Mouse (Mus musculus) C3H10T1/2 (cell line): ENCODE results near the gene Cdk5. TPM values are rescaled to one million over a fixed set of nuclear protein-coding genes. Genes with fewer than 3 reads are reported as not detected.

ENCODE experiments used
- polyA plus RNA-seq, 2 experiments: library from polyadenylated mRNA; unstranded; fragments of >200 nt; fragmentation: generic; extraction: Trizol; gene quantifications; one replicate each; pipeline ENCODE4 v1.2.1; 2012; ENCODE audit warnings: missing spikeins in 2 of 2

Gene Cdk5
- polyA plus RNA-seq: 10 to 100 TPM; 35.5 to 47.7 TPM

DNA sequence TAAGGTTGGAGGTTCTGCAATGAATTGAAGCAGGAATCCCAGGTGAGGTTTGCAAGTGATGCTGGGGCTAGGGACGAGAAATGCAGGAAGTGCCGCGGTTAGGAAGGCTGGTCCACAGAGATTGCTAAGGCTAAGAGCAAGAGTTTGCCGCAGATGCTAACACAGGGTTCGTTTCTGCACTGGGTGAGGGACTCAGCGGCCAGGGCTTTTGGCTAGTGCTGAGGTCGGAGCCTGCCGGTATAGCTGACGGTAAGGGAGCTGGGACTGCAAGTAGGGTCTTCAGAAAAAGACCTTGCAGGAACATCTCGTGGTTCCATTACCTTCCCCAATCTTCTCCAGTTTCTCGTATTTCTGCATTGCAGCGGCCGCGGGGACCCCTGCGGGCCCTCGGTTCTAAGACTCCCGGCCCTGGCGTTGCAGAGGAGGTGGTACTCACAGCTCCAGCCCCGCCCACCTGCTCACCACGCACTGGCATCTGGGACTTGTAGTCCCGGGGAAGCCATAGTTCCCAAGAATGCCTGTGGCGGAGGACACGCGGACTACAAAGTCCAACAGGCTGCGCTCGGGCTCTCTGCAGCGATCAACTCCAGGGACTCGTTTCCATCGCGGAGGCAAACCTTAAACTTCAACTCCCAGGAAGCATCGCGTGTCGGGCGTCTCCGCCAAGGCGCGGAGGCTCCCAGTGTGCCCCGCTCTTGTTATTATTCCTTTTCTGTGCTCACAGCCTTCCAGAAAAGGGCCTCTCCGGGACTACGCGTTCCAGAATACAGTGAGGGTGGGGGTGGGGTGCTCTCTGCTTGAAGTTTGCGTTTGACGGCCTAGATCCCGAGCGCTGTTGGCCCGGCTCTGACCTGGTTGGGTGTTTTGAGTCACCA, at the start of gene Cdk5, which contains the start of gene Slc4a2:
Gene Cdk5, minus strand, starts transcription at position 402 of the 875 bp plus-strand sequence.
Gene Slc4a2, plus strand, starts transcription at position 709 of the 875 bp plus-strand sequence.

DNA sequence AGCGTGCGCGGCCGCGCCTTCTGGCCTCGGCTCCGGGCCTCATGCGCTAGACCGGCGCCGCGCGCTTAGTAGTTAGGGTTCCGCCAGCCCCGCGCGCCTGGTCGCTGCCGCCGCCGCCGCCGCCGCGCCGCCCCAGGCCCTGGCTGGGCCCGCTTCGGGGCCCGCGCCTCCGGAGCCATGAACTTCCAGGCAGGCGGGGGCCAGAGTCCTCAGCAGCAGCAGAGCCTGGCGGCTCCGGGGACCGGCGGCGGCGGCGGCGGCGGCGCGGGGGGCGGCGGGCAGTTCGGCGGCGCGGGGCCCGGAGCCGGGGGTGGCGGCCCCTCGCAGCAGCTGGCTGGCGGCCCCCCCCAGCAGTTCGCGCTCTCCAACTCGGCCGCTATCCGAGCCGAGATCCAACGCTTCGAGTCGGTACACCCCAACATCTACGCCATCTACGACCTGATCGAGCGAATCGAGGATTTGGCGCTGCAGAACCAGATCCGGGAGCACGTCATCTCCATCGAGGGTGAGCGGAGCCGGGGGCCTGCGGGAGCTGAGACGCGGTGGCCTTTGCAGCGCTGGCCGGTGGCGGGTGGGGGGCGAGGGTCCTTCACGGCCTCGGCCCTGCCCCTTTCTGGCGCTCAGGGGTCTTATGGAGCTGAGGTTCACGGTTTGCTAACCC, 28.8 kb upstream of the Cdk5 start, which contains the start of gene Agap3:
Gene Agap3, plus strand, starts transcription at position 148 of the 661 bp plus-strand sequence.

DNA sequence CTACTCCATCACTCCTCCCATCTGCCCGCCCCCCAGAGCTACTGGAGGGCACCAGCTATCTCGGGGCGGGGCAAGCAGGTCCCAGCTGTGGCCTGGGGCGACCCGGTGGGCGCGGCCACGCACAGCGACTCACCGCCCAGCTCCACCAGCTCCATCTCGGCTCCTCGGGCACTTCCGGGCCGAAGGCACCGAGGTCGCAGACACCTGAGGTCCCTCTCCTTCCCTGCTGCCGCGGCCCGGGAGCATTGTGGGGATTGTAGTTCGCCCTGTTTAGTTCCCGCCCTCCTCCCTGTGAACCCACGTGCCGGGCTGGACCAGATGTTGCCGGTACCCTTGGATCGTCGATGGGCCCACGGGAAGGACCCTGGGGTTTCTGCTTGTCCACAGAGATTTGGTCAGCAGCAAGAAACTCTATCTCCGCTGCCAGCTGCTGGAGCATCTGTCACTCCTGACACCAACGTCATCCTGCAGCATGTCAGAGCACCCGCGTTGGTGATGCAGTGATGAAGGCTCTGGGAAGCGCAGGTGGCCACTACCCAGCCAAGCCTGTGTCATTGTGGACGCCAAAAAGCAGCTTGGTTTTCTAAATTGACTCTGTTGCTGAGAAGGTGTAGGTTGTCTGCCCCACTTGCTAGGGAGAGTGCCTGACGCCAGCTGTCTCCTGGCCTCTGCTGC, 24.4 kb upstream of the Cdk5 start, which contains the start of gene Tmub1:
Gene Tmub1, minus strand, starts transcription at position 231 of the 675 bp plus-strand sequence.

DNA sequence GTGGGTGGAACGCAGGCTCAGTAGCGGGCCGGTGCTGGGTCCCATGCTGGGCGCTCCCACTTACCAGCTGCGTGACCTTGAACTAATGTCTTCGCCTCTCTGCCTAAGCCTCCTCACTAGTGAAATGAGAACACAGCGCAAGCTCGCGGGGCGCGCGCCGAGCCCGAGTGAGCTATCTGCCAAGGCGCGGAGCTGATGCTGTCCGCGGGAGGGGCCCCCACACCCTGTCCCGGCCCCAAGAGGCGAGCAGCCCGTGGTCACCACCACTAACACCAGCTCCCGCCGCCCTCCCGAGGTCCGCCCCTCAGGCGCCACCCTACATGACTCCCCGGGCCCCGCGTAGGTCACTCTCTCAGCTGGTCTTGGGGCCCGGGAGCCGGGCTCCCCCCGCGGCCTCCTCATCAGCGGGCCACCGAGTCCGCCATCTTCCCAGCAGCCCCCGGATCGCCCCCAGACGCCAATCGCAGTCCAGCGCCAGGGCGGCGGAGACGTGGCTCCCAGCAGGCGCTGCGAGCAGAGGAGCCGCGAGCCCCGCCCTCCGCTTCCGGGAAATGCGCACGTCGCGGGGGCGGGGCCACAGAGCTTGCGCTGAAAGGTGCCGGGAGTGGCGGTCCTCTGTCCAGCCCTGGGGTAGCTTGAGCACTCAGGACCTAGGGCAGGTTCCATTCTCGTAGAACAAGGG, 21.6 kb upstream of the Cdk5 start, which contains the start of gene Fastk:
Gene Fastk, minus strand, starts transcription at position 542 of the 682 bp plus-strand sequence.

DNA sequence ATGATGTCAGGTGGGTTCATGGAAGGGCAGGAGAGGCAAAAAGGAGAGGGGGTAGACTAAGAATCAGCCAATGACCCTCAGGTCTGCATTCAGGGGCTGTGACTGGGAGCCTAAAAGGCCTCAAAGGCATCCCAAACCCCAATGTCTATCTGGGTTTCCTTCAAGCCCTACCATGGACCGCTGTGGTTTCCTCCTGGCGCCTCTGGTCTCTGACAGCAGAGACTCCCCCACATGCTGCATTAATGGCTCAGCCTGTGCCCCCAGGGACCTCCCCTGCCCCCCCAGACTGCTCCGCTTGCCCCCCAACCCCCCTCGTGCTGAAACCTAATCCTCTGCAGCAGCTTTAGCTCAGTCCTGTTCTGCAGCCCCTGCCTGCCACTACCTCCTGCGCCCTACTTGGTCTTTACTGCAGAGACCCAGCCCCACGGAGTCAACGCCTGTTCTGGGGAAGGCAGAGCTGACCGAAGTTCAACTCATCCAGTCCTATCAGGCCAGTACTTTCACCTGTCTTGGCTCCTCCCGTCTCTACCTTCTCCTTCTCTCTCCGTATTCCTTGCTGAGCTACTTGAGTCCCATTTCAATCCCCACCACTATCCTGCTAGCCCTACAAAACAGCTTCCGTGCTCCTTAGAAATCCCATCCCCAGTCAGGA, 10.2 kb downstream of the Cdk5 start, which contains the start of gene Asic3:
Gene Asic3, plus strand, starts transcription at position 351 of the 652 bp plus-strand sequence.

DNA sequence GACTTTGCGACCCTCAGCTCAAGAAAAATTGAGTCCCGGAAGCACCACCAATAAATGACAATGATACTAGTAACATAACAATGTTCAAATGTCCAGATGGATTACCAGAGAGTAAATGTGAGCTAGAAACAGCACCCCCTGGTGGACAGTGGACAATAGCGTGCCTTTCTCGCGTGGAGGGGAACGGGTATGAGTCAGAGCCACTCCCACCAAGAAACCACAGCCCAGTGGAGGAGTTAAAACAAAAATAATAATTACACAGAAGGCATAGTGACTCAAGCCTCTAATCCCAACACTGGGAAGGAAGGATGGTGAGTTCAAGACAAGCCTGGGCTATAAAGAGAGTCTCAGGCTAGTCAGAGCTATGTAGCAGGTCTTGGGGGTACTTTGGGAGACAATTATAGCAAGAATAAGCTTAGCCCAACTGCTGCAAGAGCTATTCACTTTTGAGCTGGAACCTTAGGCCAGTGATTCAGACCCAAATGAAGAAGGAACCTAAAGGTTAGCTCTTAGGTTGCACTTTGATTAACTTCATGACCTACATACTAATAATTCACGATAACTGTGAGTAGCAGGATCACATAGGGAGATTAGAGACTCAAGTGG, 29.8 kb downstream of the Cdk5 start, which contains the start of gene Abcb8:
Gene Abcb8, plus strand, starts transcription at position 272 of the 606 bp plus-strand sequence.

DNA sequence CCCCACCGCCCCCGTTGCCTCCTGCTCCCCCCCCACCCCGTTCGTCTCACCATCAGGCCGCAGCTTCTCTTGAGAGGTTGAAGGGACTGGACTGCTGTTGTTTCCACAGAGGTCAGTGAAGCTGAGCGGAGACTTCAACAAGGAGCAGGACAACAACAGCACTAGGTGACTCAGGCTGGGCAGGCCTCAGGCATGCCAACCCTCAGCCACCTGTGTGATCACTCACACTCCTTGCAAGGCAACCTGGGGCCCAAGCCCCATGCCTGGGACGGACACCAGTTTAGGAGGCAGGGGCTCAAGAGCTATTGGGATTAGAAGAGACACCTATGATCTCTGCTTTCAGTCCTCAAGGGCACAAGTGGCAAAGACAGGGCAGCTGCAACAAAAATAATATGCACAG, 31.5 kb downstream of the Cdk5 start, which contains the start of gene Atg9b:
Gene Atg9b, minus strand, starts transcription at position 280 of the 400 bp plus-strand sequence.

Other genes starting within 250 kb of the Cdk5 start
- gene Kcnh2, start 71.9 kb downstream of the Cdk5 start, polyA plus RNA-seq: 1 to 10 TPM in 1 of 2 experiments, under 1 TPM in 1; 0.64 to 1.5 TPM
- gene Nos3, start 58.7 kb downstream of the Cdk5 start, polyA plus RNA-seq: under 1 TPM; 0.12 to 0.16 TPM
- gene Atg9b, start 31.4 kb downstream of the Cdk5 start, polyA plus RNA-seq: under 1 TPM; 0.05 to 0.07 TPM
- gene Abcb8, start 29.9 kb downstream of the Cdk5 start, polyA plus RNA-seq: 10 to 100 TPM; 37.0 to 55.6 TPM
- gene Asic3, start 10.1 kb downstream of the Cdk5 start, polyA plus RNA-seq: under 1 TPM; 0.05 to 0.72 TPM
- 10 to 100 TPM; 42.0 to 81.7 TPM for gene Slc4a2, start 307 bp upstream of the Cdk5 start, polyA plus RNA-seq
- 10 to 100 TPM; 71.2 to 86.2 TPM for gene Fastk, start 21.8 kb upstream of the Cdk5 start, polyA plus RNA-seq
- 10 to 100 TPM; 15.6 to 24.7 TPM for gene Tmub1, start 24.3 kb upstream of the Cdk5 start, polyA plus RNA-seq
- gene Agap3, start 28.6 kb upstream of the Cdk5 start, polyA plus RNA-seq: 10 to 100 TPM; 87.5 to 91.0 TPM
- under 1 TPM; 0.01 to 0.08 TPM for gene Gbx1, start 103.7 kb upstream of the Cdk5 start, polyA plus RNA-seq
- under 1 TPM in 1 of 2 experiments, not detected in 1; 0.12 TPM for gene Asb10, start 117.4 kb upstream of the Cdk5 start, polyA plus RNA-seq
- under 1 TPM in 1 of 2 experiments, not detected in 1; 0.02 TPM for gene 4931409K22Rik, start 133.3 kb upstream of the Cdk5 start, polyA plus RNA-seq
- gene Abcf2, start 153.9 kb upstream of the Cdk5 start, polyA plus RNA-seq: 10 to 100 TPM; 45.7 to 72.5 TPM
- gene Chpf2, start 163.2 kb upstream of the Cdk5 start, polyA plus RNA-seq: 10 to 100 TPM; 13.6 to 31.3 TPM
- gene Smarcd3, start 200.9 kb upstream of the Cdk5 start, polyA plus RNA-seq: 100 to 1,000 TPM in 1 of 2 experiments, 10 to 100 TPM in 1; 45.0 to 101 TPM